Mouse (Mus musculus) spleen, adult 2 months (tissue): ENCODE data around the gene Tmem82.

ENCODE experiments used
- CTCF ChIP-seq: fragments of 200-500 bp; IDR thresholded peaks from 2 replicates; pipeline ENCODE4 v1.5.1; 2011; ENCODE audit warnings: mild to moderate bottlenecking, inconsistent platforms; ENCODE audit not compliant: insufficient read depth, insufficient read length, insufficient replicate concordance; ENCODE audit errors: extremely low read depth
- POLR2A ChIP-seq: fragments of 200-500 bp; IDR thresholded peaks from 2 replicates; pipeline ENCODE4 v1.6.1; 2011; ENCODE audit warnings: low read depth, low read length, inconsistent platforms

DNA sequence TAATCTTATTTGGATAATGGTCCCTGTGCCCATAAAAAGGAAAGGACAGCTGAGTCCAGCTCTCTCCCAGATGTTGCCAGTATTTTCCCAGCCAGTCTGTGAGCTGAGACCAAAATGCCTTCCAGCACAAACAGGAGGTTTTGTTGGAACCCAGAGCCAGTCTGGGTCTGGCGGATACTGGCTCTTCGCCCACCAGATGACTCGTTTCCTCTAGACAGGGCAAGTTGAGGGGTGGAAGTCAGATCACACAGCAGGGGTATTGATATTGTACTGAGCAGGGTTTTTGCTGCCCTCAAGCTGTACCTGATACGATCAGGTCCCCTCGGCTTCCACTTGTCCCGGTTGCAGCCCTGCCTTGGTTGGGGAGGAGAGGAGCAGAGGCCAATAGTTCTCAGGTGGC, 8.9 kb downstream of the Tmem82 start:
- TF ChIP-seq CTCF = no peak
- TF ChIP-seq POLR2A = no peak
